Mouse (Mus musculus): ENCODE data around the gene 4921536K21Rik.

- TF ChIP-seq CTCF (IDR thresholded peaks at IDR 0.05; ENCODE audit: low read depth) (no peak), EP300 (IDR thresholded peaks at IDR 0.05; ENCODE audit: low read depth) (no peak)
Observed at GRCm38 (mm10) chr11:3860361-3860760, 34.5 kb downstream of the 4921536K21Rik start.
